Mouse (Mus musculus): ENCODE data around the gene Olfr467. TPM values are rescaled to one million over a fixed set of nuclear protein-coding genes. Genes with fewer than 3 reads are reported as not detected.
A peak's percentile ranks its signal among the peaks of the same experiment; 100 is the strongest.

Gene Olfr467
- not detected in 2 replicates for polyA plus RNA-seq (2015; fragmentation: Nextera tagmentation; extraction: Ambion mirVana)

DNA sequence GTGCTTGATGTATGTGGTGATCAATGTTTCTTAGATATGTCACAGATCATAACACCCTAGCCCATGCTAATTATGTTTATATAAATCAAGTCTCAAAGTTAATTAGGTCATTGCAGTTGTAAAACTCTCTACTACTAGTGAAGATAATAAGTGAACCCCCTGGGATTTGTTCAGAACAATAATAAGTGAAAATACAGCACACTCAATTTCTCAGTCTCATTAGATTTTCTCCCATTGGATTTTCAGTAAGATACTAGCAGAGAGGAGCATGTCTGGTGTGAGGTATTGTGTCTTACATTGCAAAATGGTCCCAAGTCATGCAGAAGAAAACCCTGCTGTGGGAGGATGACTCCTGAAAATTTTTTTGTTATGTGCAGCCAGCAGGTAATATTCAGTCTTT, at the start of gene Olfr467:
Gene Olfr467 (plus strand): TSS at position 301 of the 400 bp plus-strand sequence.
- Histone ChIP-seq H3K27me3 (ENCODE audit: insufficient read depth, low read length) (no peaks in the 10 kb centered on the region), H3K36me3 (replicated peaks; ENCODE audit: insufficient read depth, low read length) (no peaks in the 10 kb centered on the region), H3K27ac (ENCODE audit: low read depth) (no peak within 1 kb of the TSS), H3K4me1 (ENCODE audit: insufficient read depth) (no peaks in the 10 kb centered on the region), H3K9ac (replicated peaks) (no peak within 1 kb of the TSS), H3K9me3 (ENCODE audit: low read length) (no peaks in the 10 kb centered on the region), H3K4me3 (ENCODE audit: low read depth, low read length) (no peak within 1 kb of the TSS), H3K4me2 (ENCODE audit: low read depth, low read length) (no peak within 1 kb of the TSS)
- ATAC-seq, result no peak
- no peak for DNase-seq
- TF ChIP-seq CTCF (IDR thresholded peaks at IDR 0.05; ENCODE audit: low read depth), result no peak

DNA sequence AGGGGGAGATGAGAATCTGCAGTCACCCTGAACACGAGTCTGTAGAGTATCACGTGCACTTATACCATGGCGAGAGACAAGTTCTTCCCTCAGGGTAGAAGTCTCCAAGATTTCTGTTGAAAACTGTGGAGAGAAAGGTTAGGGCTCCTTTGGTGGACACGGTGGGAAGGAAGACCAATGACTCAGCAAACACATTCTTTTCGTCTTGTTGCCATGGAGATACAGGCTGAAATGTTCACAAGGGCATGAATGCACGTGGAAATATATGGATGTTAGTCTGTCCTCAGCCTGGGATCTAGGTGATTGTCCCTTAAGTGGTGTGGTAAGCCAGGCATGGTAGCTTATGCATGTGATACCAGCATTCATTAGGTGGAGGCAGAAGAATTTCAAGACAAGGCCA, 41.3 kb upstream of the Olfr467 start:
- TF ChIP-seq CTCF (IDR thresholded peaks at IDR 0.05; ENCODE audit: low read depth) (no peak), EP300 (IDR thresholded peaks at IDR 0.05; ENCODE audit: low read depth) (no peak)
- WGBS (ENCODE audit: insufficient replicate concordance), result 55% methylated on average over 6 of the region's 6 CpGs
- H3K36me3 ChIP-seq (replicated peaks; ENCODE audit: insufficient read depth, low read length), result no peaks in the 10 kb centered on the region
- H3K4me2 ChIP-seq (ENCODE audit: low read depth, low read length), result no peak overlapping the region
- H3K27me3 ChIP-seq (ENCODE audit: insufficient read depth, low read length), result no peaks in the 10 kb centered on the region
- DNase-seq (no peak), ATAC-seq (no peak)
- H3K9me3 ChIP-seq (ENCODE audit: low read length), result no peaks in the 10 kb centered on the region
- H3K9ac ChIP-seq (replicated peaks), result no peak overlapping the region
- no peak overlapping the region for H3K27ac ChIP-seq (ENCODE audit: low read depth)
- no peaks in the 10 kb centered on the region for H3K4me1 ChIP-seq (ENCODE audit: insufficient read depth)
- no peak overlapping the region for H3K4me3 ChIP-seq (ENCODE audit: low read depth, low read length)

DNA sequence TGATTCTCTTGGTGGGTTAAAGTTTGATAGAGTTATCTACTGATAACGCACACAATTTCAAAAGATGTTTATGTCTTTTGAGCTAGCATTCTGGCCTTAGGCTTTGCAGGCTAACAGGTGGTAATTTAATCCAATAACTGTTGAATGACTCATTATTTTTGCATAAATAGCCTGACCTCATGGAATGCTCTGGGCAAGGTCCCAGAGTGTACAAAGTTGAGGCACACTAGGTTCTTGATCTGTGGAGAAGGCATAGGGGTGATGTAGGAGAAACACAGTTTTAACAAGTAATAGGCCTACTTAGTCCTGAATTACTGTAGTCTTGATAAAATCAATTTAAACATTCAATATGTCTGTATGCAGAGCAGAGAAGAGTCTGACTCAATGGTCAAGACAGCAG, 33.8 kb upstream of the Olfr467 start:
- Histone ChIP-seq H3K4me1 (ENCODE audit: insufficient read depth) (no peaks in the 10 kb centered on the region), H3K27ac (ENCODE audit: low read depth) (no peak overlapping the region), H3K9me3 (ENCODE audit: low read length) (no peaks in the 10 kb centered on the region), H3K4me2 (ENCODE audit: low read depth, low read length) (no peak overlapping the region), H3K36me3 (replicated peaks; ENCODE audit: insufficient read depth, low read length) (no peaks in the 10 kb centered on the region), H3K27me3 (ENCODE audit: insufficient read depth, low read length) (no peaks in the 10 kb centered on the region), H3K9ac (replicated peaks) (no peak overlapping the region), H3K4me3 (ENCODE audit: low read depth, low read length) (no peak overlapping the region)
- ATAC-seq (no peak), DNase-seq (no peak)
- WGBS (ENCODE audit: insufficient replicate concordance), result 48% methylated on average over 1 of the region's 1 CpGs
- TF ChIP-seq CTCF (IDR thresholded peaks at IDR 0.05; ENCODE audit: low read depth) (no peak), EP300 (IDR thresholded peaks at IDR 0.05; ENCODE audit: low read depth) (no peak)

DNA sequence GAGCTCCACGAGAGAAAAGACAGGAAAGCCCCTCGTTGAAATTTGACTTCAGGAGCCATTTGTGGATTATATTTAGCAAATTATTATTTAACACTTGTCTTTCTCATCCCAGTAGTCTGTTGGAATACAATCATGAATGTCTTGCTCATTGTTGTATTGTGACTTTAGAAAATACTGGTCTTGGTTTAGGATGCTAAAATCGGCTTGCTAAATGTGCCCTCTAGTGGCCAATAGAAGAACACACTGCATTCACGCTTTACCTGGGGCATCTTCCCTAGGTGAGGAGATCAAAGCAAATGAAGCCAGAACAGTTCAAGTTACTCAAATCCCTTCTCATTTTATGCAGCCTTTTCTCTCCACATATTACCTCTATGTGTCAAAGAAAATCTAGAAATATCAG, 32.5 kb upstream of the Olfr467 start:
- no peak overlapping the region for H3K4me3 ChIP-seq (ENCODE audit: low read depth, low read length)
- H3K36me3 ChIP-seq (replicated peaks; ENCODE audit: insufficient read depth, low read length), result no peaks in the 10 kb centered on the region
- no peak for DNase-seq
- no peak overlapping the region for H3K9ac ChIP-seq (replicated peaks)
- H3K27ac ChIP-seq (ENCODE audit: low read depth), result no peak overlapping the region
- no peak for ATAC-seq
- no peaks in the 10 kb centered on the region for H3K4me1 ChIP-seq (ENCODE audit: insufficient read depth)
- no peak overlapping the region for H3K4me2 ChIP-seq (ENCODE audit: low read depth, low read length)
- WGBS (ENCODE audit: insufficient replicate concordance), result 34% methylated on average over 4 of the region's 4 CpGs
- no peaks in the 10 kb centered on the region for H3K9me3 ChIP-seq (ENCODE audit: low read length)
- H3K27me3 ChIP-seq (ENCODE audit: insufficient read depth, low read length), result no peaks in the 10 kb centered on the region
- peak; percentile 72 for TF ChIP-seq CTCF (IDR thresholded peaks at IDR 0.05; ENCODE audit: low read depth)
- no peak for TF ChIP-seq EP300 (IDR thresholded peaks at IDR 0.05; ENCODE audit: low read depth)

DNA sequence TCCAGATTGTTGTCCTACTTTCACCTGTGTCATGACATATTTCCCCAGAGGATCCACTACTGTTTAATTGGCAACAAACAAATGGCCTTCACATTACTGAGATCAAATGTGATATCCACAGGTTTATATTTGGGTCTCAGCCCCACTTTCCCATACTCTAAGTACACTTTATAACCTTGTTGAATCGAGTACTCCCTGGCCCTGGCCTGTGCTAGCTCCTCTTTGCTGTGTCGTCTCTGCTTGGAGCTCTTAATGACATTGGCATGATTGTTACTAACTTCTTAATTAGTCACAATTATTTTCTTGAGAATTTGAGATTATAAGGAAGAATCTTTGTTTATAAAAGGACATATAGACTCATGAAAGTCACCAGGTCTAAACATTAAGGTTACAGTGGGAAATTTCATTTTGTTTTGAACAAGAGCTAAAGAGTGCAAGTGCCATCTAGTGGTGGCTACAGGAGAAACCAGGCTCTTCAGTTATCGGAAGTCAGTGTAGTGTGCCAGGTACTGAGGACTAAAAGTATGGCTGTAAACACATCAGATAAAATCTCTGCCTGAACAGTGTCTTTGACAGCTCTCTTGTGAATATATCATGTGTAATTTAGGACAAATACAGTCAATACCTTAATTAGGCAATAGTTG, 24.0 kb upstream of the Olfr467 start:
- TF ChIP-seq CTCF (IDR thresholded peaks at IDR 0.05; ENCODE audit: low read depth) (peak; percentile 65), EP300 (IDR thresholded peaks at IDR 0.05; ENCODE audit: low read depth) (no peak)
- H3K27ac ChIP-seq (ENCODE audit: low read depth), result no peak overlapping the region
- no peak for ATAC-seq
- no peaks in the 10 kb centered on the region for H3K9me3 ChIP-seq (ENCODE audit: low read length)
- H3K9ac ChIP-seq (replicated peaks), result no peak overlapping the region
- no peaks in the 10 kb centered on the region for H3K27me3 ChIP-seq (ENCODE audit: insufficient read depth, low read length)
- no peaks in the 10 kb centered on the region for H3K36me3 ChIP-seq (replicated peaks; ENCODE audit: insufficient read depth, low read length)
- H3K4me2 ChIP-seq (ENCODE audit: low read depth, low read length), result no peak overlapping the region
- H3K4me1 ChIP-seq (ENCODE audit: insufficient read depth), result no peaks in the 10 kb centered on the region
- WGBS (ENCODE audit: insufficient replicate concordance), result 57% methylated on average over 3 of the region's 3 CpGs
- DNase-seq, result no peak
- no peak overlapping the region for H3K4me3 ChIP-seq (ENCODE audit: low read depth, low read length)

DNA sequence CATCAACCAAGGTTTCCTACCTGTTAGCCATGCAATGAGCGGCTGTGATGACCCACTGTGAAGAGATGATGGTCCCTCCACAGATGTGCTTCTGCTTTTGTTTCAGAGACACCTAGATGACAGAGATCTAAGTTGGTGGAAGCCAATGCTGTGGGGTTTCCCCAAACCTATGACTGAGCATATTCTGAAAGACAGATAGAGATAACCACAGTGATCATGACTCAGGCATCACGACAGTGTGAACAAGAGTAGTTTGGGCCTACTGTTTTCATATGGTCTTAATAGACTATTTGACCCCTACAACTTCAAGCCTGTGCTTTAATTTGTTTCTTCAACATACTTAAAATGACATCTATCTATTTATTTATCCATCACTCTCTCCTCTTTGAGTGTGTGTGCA, 15.6 kb upstream of the Olfr467 start:
- no peaks in the 10 kb centered on the region for H3K9me3 ChIP-seq (ENCODE audit: low read length)
- H3K36me3 ChIP-seq (replicated peaks; ENCODE audit: insufficient read depth, low read length), result no peaks in the 10 kb centered on the region
- H3K4me2 ChIP-seq (ENCODE audit: low read depth, low read length), result no peak overlapping the region
- TF ChIP-seq EP300 (IDR thresholded peaks at IDR 0.05; ENCODE audit: low read depth), result no peak
- H3K9ac ChIP-seq (replicated peaks), result no peak overlapping the region
- no peak overlapping the region for H3K4me3 ChIP-seq (ENCODE audit: low read depth, low read length)
- DNase-seq (no peak), ATAC-seq (no peak)
- no peaks in the 10 kb centered on the region for H3K27me3 ChIP-seq (ENCODE audit: insufficient read depth, low read length)
- no peak overlapping the region for H3K27ac ChIP-seq (ENCODE audit: low read depth)
- H3K4me1 ChIP-seq (ENCODE audit: insufficient read depth), result no peaks in the 10 kb centered on the region
- WGBS (ENCODE audit: insufficient replicate concordance), result 65% methylated on average over 2 of the region's 2 CpGs

DNA sequence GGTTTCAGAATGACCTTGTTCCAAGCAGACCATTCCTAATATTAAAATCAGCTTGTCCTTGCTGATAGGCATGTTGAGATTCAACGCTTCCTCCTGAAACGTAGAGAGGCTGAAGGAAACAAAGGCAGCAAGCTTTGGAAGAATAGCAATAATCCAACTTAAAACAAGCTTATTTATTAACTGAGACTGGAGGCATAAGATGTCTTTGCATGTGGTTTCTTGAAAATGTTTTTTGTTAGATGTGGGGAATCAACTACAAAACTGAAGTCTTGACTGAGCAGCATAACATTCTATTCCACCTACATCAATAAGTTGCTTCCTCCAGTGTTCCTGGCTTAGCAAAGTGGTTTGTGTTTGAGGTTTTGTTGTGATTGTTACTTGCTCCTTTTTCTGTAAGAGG, 11.0 kb upstream of the Olfr467 start, which contains the start of gene Ovch2:
Gene Ovch2 (minus strand): TSS at position 101 of the 400 bp plus-strand sequence.
- Histone ChIP-seq H3K9ac (replicated peaks) (no peak within 1 kb of the TSS), H3K4me3 (ENCODE audit: low read depth, low read length) (no peak within 1 kb of the TSS), H3K27me3 (ENCODE audit: insufficient read depth, low read length) (no peaks in the 10 kb centered on the region), H3K27ac (ENCODE audit: low read depth) (no peak within 1 kb of the TSS), H3K36me3 (replicated peaks; ENCODE audit: insufficient read depth, low read length) (no peaks in the 10 kb centered on the region), H3K4me1 (ENCODE audit: insufficient read depth) (no peaks in the 10 kb centered on the region), H3K9me3 (ENCODE audit: low read length) (no peaks in the 10 kb centered on the region), H3K4me2 (ENCODE audit: low read depth, low read length) (no peak within 1 kb of the TSS)
- WGBS (ENCODE audit: insufficient replicate concordance), result 68% methylated on average over 2 of the region's 2 CpGs
- DNase-seq (no peak), ATAC-seq (no peak)
- TF ChIP-seq EP300 (IDR thresholded peaks at IDR 0.05; ENCODE audit: low read depth) (no peak), CTCF (IDR thresholded peaks at IDR 0.05; ENCODE audit: low read depth) (no peak)

Data from liver, postnatal 0 days (tissue).